Mouse (Mus musculus) embryo, embryonic 9.5 days (tissue): ENCODE measurements around the gene Ipmk.

ENCODE experiments used
- DNase-seq: peaks from one replicate; pipeline ENCODE4 v3.0.0-alpha.2; 2017; ENCODE audit errors: extremely low spot score

The Ipmk gene

DNA sequence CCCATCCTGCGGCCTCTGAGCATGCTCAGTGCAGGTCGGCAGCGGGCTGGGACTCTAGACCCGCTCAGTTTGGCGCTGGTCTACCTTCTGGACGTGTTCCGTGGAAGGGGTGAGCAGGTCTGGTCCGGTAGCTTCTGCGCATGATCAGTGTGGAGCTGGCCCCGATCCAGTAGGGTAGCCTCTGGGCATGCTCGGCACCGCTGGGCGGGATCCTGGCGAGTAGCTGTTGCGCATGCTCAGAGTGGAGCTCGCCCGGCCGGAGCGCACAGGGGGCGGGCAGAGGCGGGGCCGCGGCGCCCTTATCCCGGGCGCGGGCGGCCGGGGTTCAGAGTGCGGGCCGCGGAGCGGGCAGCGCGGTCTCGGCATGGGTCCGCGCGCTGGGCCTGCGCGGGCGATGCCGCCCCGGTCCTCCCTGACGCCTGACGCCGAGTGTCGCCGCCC lies at the start of gene Ipmk:
Ipmk (plus strand) TSS at position 255 of the 441 bp plus-strand sequence.
- DNase-seq: peak; percentile 98

DNA sequence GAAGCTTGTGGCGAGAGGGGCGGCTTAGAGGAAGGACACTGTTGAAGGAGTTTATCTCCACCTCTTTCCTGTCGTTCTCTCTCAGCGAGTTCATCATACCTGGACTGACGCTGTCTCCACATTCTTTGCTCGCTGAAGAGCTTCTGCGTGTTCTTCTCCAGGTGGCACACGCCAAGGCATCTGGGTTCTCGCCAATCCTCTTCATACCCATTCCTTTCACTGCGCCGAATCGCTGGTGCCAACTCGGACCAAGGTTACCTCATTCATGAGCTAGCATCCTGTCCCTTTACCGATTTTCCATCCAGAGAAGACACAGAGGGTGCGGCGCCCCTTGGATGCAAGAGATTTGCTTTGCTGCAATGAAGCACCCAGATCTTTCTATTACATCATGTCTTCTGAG lies 47.4 kb upstream of the Ipmk start:
- DNase-seq: no peak

DNA sequence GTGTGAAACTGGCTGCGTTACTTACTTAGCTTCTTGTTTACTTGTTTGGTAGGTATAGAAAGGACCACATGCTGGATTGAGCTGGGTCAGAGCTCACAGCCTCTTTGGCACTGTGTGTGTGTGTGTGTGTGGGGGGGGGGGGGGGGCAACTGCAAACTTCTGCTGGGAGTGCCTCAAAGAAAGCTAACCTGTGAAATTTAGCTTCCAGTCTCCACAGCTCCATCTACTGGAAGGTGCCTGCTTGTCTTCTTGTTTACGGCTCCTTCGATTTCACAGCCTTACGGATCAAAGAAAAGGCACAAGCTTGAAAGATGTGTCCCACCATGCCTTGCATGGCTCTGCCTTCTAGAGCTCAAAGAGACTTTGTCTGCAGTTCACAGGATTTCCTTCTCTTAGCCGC lies 45.1 kb upstream of the Ipmk start:
- DNase-seq: no peak

DNA sequence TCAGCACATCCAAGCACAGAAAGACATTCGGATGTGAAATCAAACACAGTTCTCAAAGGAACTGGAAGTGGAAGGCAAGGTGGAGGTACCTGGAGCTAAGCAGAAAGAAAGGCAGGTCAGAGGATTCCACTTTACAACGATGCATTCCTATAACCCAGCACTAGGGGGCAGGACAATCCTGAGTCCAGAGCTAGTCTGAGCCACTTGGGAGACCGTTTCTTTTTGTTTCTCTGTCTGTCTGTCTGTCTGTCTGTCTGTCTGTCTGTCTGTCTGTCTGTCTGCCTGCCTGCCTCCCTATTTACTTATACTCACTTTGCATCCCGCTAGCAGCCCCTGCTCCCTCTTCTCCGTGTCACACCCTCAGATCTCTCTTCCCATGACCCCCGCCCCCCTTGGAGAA lies 41.4 kb upstream of the Ipmk start:
- peak; percentile 53 for DNase-seq

DNA sequence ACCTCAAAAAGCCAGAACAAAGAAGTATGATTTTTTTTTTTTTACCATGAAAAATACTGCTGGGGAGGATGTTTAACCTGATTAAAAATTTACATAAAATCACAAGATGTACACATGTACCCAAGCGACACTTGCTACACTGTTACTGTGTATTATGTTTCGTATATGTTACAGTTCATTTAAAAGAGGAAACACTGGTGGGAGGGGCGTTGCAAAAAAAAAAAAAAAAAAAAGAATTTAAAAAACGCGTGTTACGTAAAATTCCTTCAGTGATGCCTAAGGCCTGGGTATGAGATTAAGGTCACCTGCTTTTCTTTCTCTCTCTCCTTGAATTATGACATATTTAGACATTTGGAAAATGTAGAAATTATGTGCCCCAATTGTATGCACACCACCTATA lies 40.8 kb upstream of the Ipmk start:
- DNase-seq: no peak

DNA sequence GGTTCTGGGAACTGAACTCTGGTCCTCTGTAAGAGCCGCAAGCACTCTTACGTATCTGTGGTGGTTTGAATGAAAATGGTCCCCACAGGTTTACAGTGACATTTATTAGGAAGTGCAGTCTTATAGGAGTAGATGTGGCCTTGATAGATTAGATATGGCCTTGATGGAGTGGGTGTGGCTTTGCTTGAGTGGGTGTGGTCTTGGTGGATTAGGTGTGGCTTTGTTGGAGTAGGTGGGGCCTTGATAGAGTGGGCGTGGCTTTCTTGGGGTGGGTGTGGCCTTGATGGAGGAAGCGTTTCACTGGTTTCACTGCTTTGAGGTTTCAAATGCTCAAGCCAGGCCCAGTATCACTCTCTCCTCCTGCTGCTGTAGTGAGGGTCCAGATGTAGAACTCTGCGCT lies 39.4 kb upstream of the Ipmk start:
- no peak for DNase-seq

DNA sequence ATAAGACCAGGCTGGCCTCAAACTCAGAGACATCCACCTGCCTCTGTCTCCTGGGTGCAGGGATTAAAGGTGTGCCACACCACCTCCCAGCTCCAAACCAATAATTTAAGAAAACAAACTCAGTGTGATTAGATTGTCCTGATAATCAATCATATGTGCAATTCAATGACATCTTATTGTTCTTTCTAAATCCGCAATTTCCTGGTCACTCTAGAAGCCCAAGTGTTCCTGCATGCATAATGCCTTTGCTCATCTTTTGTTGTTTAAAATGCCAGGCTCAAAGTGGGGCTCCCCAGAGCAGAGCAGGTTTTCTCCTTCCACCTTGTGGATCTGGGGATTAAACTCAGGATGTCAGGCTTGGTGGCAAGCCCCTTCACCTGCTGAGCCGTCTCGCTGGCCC lies 37.3 kb upstream of the Ipmk start:
- no peak for DNase-seq

DNA sequence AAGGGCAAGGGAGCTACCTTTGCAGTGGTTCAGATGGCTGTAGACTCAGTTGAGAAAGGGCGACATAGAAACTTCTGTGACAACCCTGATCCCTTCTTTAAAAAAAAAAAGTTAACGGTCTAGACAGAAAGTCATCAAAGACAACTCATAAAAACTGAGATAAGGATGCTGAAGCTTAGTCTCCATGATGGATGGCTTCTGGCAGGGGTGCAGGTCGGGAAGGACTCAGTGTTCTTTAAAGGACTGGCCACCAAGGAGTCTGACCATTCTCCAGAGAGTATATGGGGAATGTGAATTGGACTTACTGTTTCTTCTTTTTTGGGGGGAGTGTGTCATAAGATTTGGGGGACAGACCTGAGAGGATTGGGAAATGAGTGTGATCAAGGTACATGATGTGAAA lies 33.0 kb upstream of the Ipmk start:
- DNase-seq: no peak

DNA sequence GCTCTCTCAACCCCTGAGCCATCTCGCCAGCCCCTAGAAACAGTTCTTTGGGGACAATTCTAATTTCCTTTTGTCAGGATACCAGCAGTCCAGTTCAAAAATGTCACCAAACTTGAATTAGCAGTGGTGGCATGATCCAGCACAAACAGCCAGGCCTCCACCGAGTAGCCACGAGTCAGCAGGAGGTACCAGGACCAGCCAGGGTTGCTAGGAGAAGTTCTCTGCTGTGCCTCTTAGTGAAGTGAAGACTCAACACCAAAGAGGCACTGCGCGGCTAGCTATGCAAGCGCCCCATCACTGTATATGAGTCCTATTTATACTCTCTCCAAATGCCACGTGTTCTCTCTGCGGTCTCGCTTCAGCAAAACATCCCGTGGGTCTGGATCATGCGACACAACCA lies 31.5 kb upstream of the Ipmk start:
- no peak for DNase-seq

DNA sequence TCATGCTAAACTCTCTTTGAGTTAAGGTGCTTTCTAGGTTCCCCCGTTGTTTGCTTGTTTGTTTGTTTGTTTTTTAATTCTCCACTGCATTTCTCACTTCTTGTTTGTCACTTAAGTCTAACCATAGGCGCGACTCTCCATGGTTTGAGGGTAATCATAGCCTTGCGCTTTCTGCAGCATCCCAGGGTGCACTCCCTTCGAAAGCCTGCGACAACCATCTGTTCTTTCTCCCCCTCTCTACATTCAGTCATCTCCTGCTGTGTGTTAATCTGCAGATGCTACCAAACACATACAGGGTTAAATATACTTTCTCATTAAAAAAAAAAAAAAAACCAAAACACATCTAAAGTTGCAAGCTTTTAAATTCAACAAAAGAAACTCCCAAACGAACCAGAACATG lies 31.1 kb upstream of the Ipmk start:
- DNase-seq: no peak

DNA sequence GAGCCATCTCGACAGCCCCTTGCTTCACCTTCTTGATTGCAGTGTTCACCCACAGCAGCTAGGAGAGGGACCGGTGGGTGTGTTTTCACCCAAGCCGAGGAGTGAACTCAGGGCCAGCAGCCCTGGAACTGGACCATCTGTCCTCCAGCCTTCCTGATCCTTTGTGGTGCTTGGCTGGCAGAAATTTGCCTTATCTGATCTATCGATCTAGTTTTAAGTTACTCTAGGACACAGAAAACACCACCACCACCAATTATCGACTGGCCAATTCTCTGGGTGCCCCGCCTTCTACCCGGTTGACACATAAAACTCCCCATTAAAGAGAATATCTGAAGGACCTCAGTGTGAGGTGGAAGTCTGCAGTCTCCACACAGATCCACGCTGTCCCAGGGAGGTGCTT lies 23.9 kb upstream of the Ipmk start:
- DNase-seq: no peak

DNA sequence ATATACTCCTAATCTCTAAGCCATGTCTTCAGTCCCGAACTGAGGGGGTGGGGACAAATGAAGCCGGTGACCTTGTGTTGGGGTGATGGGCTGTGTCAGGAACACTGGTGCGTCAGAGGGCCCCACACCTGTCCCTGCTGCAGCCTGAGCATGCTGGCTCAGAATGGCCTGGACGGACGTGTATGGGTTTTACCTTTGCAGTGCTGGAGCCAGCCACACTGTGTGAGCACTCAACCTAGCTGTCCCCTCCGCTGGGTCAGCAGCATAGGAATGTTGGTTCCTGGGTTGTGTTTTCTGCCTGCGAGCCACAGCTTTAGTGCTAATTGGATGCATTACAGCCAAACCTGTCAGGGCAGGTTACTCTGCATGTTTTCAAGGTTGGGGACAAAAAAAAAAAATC lies 21.4 kb upstream of the Ipmk start:
- DNase-seq: no peak

DNA sequence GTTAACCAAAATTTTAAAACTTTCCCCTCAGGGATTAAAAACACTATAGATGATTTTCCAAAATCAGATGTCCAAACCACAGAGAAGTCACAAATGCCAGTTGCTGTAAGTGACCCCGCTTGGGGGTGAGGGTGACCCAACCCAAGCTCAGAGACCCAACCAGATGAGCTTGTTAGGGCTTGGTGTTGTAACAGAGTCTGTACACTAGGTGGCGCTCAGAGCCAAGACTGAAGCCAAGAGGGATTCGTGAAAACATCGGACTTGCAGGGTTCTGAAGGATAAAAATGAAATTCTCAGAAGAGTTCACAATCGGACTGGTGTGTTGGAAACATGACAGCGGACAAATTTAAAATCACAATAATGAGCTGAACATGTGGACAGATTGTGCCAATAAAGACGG lies 20.8 kb upstream of the Ipmk start:
- DNase-seq: peak; percentile 75

DNA sequence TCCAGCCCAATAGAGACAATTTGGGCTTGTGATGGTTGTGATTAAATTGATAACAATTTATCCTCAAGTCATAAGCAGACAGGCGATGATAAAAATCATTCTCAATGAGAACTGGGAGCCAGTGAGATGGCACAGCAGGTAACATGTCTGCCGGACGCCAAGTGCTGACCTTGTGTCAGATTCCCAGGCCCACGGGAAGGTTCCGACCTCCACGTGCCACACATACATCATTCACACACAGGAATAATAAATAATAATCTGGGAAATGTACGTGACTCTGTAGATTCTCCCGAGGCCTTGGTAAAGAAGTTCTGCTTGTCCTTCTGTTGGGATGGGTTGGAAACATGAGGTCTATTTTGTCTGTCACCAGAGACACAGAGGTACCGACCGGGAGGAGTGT lies 20.2 kb upstream of the Ipmk start:
- DNase-seq: no peak

DNA sequence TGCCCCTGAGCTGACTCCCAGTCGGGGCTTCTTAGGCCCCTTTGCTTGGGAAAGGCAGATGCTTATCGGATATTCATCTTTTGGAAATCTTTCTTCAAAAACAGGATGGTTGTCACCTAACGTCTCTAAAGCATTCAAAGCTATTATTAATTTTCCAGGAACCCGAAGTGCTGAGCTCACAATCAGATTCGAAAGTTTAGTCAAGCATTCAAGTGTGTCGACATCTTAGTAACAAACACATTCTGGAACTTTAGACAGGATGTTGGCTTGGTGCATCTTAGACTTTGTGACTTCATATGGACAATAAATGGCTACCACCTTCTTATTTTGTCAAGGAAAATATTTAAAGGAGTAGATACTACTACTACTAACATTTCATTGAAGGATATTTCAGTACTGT lies 19.2 kb upstream of the Ipmk start:
- DNase-seq: no peak

DNA sequence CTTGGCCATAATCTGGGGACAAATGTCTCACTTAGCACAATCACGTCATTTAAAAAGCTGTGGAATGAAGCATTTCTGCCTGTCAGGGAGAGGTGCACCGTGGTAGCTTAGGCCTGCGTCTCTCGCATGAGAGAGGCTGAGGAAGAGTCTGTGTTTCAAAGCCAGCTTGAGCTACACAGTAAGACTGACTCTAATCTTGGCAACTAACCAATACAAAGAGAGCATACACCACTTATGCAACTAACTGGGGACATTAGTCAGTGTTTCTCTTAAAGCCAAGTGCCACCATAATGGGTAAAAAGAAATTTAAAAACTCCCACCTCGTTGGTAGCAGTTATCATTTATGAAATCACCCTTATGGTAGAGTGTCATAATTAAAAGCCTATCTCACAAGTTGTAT lies 18.7 kb upstream of the Ipmk start:
- no peak for DNase-seq

DNA sequence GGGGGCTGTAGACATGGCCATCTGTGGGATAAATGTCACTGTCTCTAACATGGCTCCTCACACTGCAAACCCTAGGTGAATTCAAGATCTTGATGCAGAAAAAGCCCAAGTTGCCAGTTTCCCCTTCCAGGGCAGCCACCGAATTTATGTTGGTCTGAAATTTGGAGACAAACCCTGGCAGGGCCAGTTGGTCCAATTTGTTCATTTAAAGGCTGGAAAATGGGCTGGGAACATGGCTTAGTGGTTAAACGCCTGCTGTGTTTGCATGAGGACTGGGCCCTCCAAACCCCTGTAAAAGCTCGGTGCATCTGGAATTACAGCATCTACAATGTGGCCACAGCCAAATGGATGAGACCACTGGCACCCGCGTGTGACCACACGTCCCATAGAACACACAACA lies 18.3 kb upstream of the Ipmk start:
- DNase-seq: no peak

DNA sequence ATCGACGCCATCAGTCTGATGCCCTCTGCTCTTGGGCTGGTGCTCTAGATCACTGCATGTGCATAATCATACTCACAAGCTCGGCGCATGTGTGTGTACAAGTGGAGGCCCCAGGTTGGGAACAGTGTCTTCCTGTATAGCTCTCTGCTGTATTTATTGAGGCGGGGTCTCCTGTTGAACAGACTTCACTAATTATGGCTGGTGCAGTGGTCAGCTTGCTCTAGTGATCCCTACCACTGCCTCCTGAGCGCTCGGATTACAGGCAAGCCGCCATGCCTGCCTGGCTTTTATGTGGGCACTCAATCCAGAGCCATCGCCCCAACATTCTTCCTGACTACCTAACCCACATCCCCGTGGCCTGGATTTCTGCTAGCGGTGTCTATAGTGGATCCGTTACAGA lies 17.5 kb upstream of the Ipmk start:
- no peak for DNase-seq

DNA sequence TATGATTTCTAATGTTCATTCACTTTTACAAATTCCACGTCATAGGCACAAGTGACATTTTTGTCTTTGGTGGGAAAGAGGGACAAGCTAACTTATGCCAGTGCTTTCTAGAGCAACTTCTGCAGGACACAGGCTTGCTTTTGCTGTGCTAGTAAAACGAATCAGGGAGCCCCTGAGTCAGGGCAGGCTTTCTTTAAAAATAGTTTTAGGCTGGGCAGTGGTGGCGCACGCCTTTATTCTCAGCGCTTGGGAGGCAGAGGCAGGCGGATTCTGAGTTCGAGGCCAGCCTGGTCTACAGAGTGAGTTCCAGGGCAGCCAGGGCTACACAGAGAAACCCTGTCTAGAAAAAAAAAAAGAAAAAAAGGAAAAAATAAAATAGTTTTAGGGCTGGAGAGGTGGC lies 15.7 kb upstream of the Ipmk start:
- no peak for DNase-seq

DNA sequence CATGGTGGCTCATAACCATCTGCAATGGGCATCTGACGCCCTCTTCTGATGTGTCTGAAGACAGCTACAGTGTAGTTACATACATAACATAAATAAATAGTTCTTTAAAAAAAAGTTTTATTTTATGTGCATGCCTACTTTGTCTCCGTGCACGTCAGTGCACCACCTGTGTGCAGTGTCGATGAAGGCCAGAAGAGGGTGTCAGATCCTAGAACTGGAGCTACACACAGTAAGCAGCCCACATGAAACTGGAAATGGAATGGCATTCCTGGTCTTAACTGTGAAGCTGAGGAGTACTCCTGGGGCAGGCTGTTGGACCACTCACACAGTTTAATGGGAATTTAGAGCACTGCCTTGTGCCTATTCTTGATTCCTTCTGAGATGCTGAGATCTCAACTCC lies 15.2 kb upstream of the Ipmk start:
- DNase-seq: no peak

DNA sequence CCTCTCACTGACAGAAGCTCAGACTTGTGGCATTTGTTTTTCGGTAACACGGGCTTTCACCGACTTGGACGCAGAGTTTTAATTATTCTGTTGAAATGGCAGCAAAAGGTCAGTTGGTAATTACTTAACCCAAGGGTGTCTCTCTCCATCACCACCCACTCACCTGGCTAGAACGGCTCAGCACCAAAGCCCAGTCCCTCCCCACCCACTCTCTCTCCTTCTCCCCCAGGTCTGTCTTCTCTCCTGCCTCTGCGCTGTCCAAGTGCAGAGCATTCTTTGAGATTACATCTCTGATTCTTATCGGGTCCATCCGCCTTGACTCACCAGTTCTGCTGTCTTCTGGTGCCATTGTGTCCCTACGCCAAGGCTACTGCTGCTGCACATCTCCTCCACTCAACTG lies 14.7 kb upstream of the Ipmk start:
- no peak for DNase-seq

DNA sequence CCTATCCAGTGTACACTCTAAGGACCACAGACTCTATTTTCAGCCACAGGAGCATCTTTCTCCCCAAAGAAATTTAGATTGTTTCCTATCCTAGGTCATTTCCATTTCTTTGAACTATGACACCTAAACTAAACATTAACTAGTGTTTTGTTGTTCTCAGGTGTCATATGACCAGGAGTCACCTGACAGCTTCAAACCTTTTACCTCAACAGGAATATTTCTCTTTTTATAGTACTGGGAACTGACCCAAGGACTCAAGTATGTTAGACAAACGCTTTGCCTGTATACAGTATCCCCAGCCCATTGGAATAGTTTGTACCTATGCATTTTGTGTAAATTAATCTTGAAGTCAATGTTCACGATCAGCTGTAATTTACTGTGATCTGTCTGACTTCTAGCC lies 9.8 kb upstream of the Ipmk start:
- no peak for DNase-seq

DNA sequence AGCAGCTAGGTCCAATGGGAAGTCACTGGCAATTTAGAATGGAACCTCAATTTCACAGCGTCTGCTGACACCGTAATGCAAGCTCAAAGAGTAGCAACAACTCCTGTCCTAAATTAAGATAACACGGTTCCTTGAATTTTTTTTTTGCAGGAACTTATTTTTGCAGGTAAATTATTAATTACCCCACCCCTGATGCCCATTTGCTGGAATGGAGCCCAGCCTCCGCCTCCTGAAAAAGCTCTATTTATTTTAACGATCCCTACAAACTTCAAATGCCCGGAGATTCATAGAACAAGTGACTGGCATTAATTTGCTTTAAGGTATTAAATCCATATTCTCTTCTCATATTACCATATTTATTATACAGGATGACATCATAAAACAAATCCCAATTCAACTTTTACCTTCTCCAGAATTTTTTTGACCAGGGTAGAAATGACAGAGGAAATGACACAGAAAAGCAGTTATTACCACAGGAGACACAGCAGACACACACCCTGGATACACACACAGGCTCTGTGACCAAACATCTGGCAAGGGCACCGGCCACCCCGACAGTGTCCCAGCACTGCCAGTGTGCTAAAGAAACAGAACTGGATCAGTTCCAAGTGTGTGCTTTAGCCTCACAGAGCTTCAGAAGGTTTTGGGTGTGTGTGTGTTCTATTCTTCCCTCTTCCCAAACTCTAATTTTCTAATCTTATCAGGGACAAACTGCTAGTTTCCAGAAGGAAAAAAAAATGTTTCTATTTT lies 9.2 kb upstream of the Ipmk start:
- DNase-seq: no peak

DNA sequence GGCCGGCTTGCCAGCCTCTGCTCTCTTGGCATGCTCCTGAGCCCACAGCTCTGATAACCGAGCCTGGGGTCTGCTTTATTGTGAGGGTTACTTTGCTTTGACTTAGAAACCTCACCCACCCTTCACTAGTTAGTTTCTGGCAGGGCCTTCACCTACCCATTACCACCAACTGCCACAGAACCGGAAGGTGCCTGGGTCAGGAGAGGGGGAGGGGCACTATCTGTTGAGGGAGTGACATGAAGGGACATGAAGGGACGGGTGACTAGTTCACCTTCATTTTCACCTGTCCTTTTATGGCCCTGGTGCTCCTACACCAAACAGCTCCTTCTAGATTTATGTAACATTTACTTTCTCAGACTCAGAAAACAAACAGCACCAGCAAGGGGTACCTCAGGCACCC lies 8.1 kb upstream of the Ipmk start:
- no peak for DNase-seq
